Mouse (Mus musculus): ENCODE measurements around the gene Csf1. TPM values are rescaled to one million over a fixed set of nuclear protein-coding genes. Genes with fewer than 3 reads are reported as not detected.

Gene Csf1
- total RNA-seq, 1 experiment: 34.0 TPM

GRCm38 (mm10) chr3:107761446-107761845, 1.2 kb upstream of the Csf1 start:
- Histone ChIP-seq H3K36me3 (ENCODE audit: control insufficient read depth, insufficient read depth, low read length, poor library complexity, severe bottlenecking) (no peaks in the 10 kb centered on the region), H3K9ac (ENCODE audit: insufficient read depth, low read depth, low read length, poor library complexity, severe bottlenecking) (no peak overlapping the region), H3K4me3 (ENCODE audit: insufficient read depth in 1 of 2, low read depth in 1 of 2, low read length in 2 of 2, poor library complexity in 1 of 2, severe bottlenecking in 1 of 2) (no peak overlapping the region), H3K9me3 (ENCODE audit: control insufficient read depth, insufficient read depth, low read depth, low read length) (no peaks in the 10 kb centered on the region), H3K27ac (ENCODE audit: insufficient read depth, low read depth, low read length, poor library complexity, severe bottlenecking) (no peak overlapping the region), H3K4me1 (ENCODE audit: control insufficient read depth in 2 of 2, insufficient read depth in 2 of 2, low read length in 2 of 2, poor library complexity in 1 of 2) (no peaks in the 10 kb centered on the region)
- no peak for DNase-seq (ENCODE audit: low read depth, low spot score)
- no peak for TF ChIP-seq ZC3H11A (IDR thresholded peaks at IDR 0.05; ENCODE audit: borderline replicate concordance, low read depth, low read length)
- no peak for TF ChIP-seq ZNF384 (IDR thresholded peaks at IDR 0.05; ENCODE audit: low read depth, low read length)
- TF ChIP-seq HCFC1 (IDR thresholded peaks at IDR 0.05; ENCODE audit: borderline replicate concordance, insufficient read depth, low read length): no peak
- no peak for TF ChIP-seq CHD2 (IDR thresholded peaks at IDR 0.05; ENCODE audit: low read depth, low read length)
- TF ChIP-seq MAFK (IDR thresholded peaks at IDR 0.05; ENCODE audit: insufficient read depth, low read depth, low read length): no peak
- in situ Hi-C loops (cut with MboI; ENCODE audit: low sequenced_read_pairs in 2 of 2, unreplicated experiment in 2 of 2): no loop called here

- H3K27ac ChIP-seq (ENCODE audit: insufficient read depth, low read depth, low read length, poor library complexity, severe bottlenecking): no peak overlapping the region
- H3K4me1 ChIP-seq (ENCODE audit: control insufficient read depth in 2 of 2, insufficient read depth in 2 of 2, low read length in 2 of 2, poor library complexity in 1 of 2): no peaks in the 10 kb centered on the region
- DNase-seq (ENCODE audit: low read depth, low spot score): no peak
- no peak overlapping the region for H3K9ac ChIP-seq (ENCODE audit: insufficient read depth, low read depth, low read length, poor library complexity, severe bottlenecking)
- in situ Hi-C loops (cut with MboI; ENCODE audit: low sequenced_read_pairs in 2 of 2, unreplicated experiment in 2 of 2): no loop called here
- H3K36me3 ChIP-seq (ENCODE audit: control insufficient read depth, insufficient read depth, low read length, poor library complexity, severe bottlenecking): no peaks in the 10 kb centered on the region
- H3K4me3 ChIP-seq (ENCODE audit: insufficient read depth in 1 of 2, low read depth in 1 of 2, low read length in 2 of 2, poor library complexity in 1 of 2, severe bottlenecking in 1 of 2): 0 out of 4 replicates have a peak overlapping the region, but pooled peaks of 1 of the 2 experiments have one; percentile 60
- TF ChIP-seq HCFC1 (IDR thresholded peaks at IDR 0.05; ENCODE audit: borderline replicate concordance, insufficient read depth, low read length) (no peak), ZNF384 (IDR thresholded peaks at IDR 0.05; ENCODE audit: low read depth, low read length) (no peak), CHD2 (IDR thresholded peaks at IDR 0.05; ENCODE audit: low read depth, low read length) (no peak), MAFK (IDR thresholded peaks at IDR 0.05; ENCODE audit: insufficient read depth, low read depth, low read length) (no peak), ZC3H11A (IDR thresholded peaks at IDR 0.05; ENCODE audit: borderline replicate concordance, low read depth, low read length) (no peak)
- H3K9me3 ChIP-seq (ENCODE audit: control insufficient read depth, insufficient read depth, low read depth, low read length): no peaks in the 10 kb centered on the region
Observed at GRCm38 (mm10) chr3:107760771-107761170, 502 bp upstream of the Csf1 start.

GRCm38 (mm10) chr3:107758638-107759037, 1.6 kb downstream of the Csf1 start:
- TF ChIP-seq ZC3H11A (IDR thresholded peaks at IDR 0.05; ENCODE audit: borderline replicate concordance, low read depth, low read length): no peak
- TF ChIP-seq MAFK (IDR thresholded peaks at IDR 0.05; ENCODE audit: insufficient read depth, low read depth, low read length): no peak
- TF ChIP-seq ZNF384 (IDR thresholded peaks at IDR 0.05; ENCODE audit: low read depth, low read length): no peak
- TF ChIP-seq CHD2 (IDR thresholded peaks at IDR 0.05; ENCODE audit: low read depth, low read length): no peak
- TF ChIP-seq HCFC1 (IDR thresholded peaks at IDR 0.05; ENCODE audit: borderline replicate concordance, insufficient read depth, low read length): no peak
- Histone ChIP-seq H3K4me1 (ENCODE audit: control insufficient read depth in 2 of 2, insufficient read depth in 2 of 2, low read length in 2 of 2, poor library complexity in 1 of 2) (no peaks in the 10 kb centered on the region), H3K4me3 (ENCODE audit: insufficient read depth in 1 of 2, low read depth in 1 of 2, low read length in 2 of 2, poor library complexity in 1 of 2, severe bottlenecking in 1 of 2) (no peak overlapping the region), H3K36me3 (ENCODE audit: control insufficient read depth, insufficient read depth, low read length, poor library complexity, severe bottlenecking) (no peaks in the 10 kb centered on the region), H3K9me3 (ENCODE audit: control insufficient read depth, insufficient read depth, low read depth, low read length) (no peaks in the 10 kb centered on the region), H3K9ac (ENCODE audit: insufficient read depth, low read depth, low read length, poor library complexity, severe bottlenecking) (no peak overlapping the region), H3K27ac (ENCODE audit: insufficient read depth, low read depth, low read length, poor library complexity, severe bottlenecking) (no peak overlapping the region)
- in situ Hi-C loops (cut with MboI; ENCODE audit: low sequenced_read_pairs in 2 of 2, unreplicated experiment in 2 of 2): no loop called here
- no peak for DNase-seq (ENCODE audit: low read depth, low spot score)

GRCm38 (mm10) chr3:107758176-107758575, 2.1 kb downstream of the Csf1 start:
- no peak for TF ChIP-seq MAFK (IDR thresholded peaks at IDR 0.05; ENCODE audit: insufficient read depth, low read depth, low read length)
- TF ChIP-seq ZNF384 (IDR thresholded peaks at IDR 0.05; ENCODE audit: low read depth, low read length): no peak
- no peak for TF ChIP-seq CHD2 (IDR thresholded peaks at IDR 0.05; ENCODE audit: low read depth, low read length)
- TF ChIP-seq HCFC1 (IDR thresholded peaks at IDR 0.05; ENCODE audit: borderline replicate concordance, insufficient read depth, low read length): no peak
- no peak for TF ChIP-seq ZC3H11A (IDR thresholded peaks at IDR 0.05; ENCODE audit: borderline replicate concordance, low read depth, low read length)
- in situ Hi-C loops (cut with MboI; ENCODE audit: low sequenced_read_pairs in 2 of 2, unreplicated experiment in 2 of 2): no loop called here
- H3K4me1 ChIP-seq (ENCODE audit: control insufficient read depth in 2 of 2, insufficient read depth in 2 of 2, low read length in 2 of 2, poor library complexity in 1 of 2): no peaks in the 10 kb centered on the region
- H3K4me3 ChIP-seq (ENCODE audit: insufficient read depth in 1 of 2, low read depth in 1 of 2, low read length in 2 of 2, poor library complexity in 1 of 2, severe bottlenecking in 1 of 2): no peak overlapping the region
- no peak overlapping the region for H3K27ac ChIP-seq (ENCODE audit: insufficient read depth, low read depth, low read length, poor library complexity, severe bottlenecking)
- H3K36me3 ChIP-seq (ENCODE audit: control insufficient read depth, insufficient read depth, low read length, poor library complexity, severe bottlenecking): no peaks in the 10 kb centered on the region
- DNase-seq (ENCODE audit: low read depth, low spot score): no peak
- H3K9me3 ChIP-seq (ENCODE audit: control insufficient read depth, insufficient read depth, low read depth, low read length): no peaks in the 10 kb centered on the region
- no peak overlapping the region for H3K9ac ChIP-seq (ENCODE audit: insufficient read depth, low read depth, low read length, poor library complexity, severe bottlenecking)
